Mouse (Mus musculus) layer of hippocampus, adult 8-10 months (tissue): ENCODE results near the gene Crybg3. TPM values are rescaled to one million over a fixed set of nuclear protein-coding genes. Genes with fewer than 3 reads are reported as not detected.

Experiments
- DNase-seq, 2 experiments: peaks; one replicate each; pipeline ENCODE4 v3.0.0; 2022; ENCODE audit warnings: low spot score in 2 of 2
- total RNA-seq, 4 experiments: library from RNA; stranded (reverse); gene quantifications; 2 replicates each; pipeline ENCODE4 v1.2.4; 2022

Crybg3 gene
- total RNA-seq, 4 experiments from 2014 or later: 4.2 to 6.6 (median 5.0) TPM

DNA sequence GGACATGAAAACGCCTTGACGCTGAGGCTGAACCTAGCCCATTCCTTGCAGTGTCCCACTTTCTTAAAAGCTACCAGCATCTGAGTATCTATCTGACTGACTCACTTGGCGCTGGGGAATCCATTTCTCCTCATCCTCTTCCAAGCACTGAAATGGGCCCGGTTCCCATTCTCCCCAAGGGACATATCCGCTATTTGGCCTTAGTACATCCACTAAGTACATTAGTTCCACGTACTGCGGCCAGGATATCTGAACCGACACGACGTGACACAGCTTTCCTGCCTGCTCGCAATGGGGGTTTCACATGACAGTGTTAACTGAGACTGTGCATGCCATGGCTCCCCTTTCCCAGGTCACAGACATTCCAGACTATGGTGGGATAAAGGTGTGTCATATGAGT is 66.4 kb downstream of the Crybg3 start:
- no peak for DNase-seq

DNA sequence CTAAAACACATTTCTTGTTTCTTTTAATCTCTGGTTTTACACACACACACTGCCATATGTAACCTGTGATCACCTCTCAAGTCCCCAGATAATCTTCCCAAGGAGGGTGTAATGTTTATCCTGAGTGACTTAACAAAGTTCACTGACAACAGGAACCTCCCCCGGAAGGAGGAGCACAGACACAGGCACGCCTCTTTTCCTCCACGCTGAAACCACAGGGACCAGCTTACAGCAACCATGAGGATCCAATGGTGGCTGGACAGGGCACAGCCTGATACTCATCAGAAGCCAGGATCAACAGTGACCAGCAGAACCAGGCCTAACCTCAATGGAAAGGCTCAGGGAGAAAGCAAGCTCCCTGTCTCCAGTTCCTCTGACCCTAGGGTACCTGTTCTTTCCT is 68.2 kb downstream of the Crybg3 start:
- DNase-seq: no peak

DNA sequence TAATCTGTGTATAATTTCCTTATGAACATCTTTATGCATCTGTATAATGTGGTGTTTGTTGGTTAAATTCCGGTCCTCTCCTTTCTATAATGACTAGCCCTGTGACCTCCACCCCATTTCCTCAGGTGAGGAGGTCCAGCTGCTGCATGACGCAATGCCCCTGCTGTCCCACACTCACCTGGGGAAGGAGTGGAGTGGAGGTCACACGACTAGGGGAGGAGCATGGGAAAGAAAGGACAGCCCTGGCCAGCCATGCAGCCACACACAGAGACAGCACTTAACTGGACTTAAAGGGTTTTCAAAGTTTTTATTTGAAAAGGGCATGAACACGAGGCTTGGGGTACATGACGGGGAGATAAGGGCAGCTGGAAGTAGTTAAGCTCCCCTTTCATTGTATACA is 69.5 kb downstream of the Crybg3 start:
- no peak for DNase-seq

DNA sequence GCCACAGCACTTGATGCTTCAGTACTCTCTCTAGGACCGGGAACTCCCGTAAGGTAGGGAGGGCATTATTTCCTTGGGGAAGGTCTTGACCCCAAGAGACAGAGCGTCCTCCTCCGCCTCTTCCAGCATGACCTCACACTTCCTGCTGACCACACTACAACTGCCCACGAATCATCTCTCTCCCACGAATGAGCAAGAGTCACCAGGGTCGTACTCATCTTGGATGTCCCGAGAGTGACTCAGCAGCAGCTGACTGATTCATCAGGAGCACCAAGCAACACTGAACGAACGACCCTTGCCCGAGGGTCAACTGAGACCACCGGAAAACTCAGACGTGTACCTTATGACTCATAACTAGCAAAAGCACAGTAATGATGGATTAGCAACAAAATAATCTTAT is 71.2 kb downstream of the Crybg3 start:
- no peak for DNase-seq

DNA sequence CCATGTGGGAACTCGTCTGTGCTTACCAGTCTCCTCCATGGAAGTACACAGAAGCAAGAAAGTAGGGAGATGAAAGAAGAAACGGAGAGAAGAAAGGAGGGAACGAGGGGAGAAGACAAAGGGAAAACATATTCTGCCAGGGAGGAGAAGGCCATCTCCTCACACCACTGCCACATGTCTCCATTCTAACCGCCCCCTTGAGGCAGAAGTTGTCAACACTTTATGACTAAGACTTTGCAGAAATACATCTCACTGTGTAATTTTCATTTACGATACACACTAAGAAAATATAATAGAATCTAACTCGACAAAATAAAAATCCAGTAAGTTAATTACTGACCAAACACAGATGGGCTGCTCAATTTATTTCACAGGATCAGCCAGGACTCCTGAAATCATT is 73.8 kb downstream of the Crybg3 start:
- no peak for DNase-seq

DNA sequence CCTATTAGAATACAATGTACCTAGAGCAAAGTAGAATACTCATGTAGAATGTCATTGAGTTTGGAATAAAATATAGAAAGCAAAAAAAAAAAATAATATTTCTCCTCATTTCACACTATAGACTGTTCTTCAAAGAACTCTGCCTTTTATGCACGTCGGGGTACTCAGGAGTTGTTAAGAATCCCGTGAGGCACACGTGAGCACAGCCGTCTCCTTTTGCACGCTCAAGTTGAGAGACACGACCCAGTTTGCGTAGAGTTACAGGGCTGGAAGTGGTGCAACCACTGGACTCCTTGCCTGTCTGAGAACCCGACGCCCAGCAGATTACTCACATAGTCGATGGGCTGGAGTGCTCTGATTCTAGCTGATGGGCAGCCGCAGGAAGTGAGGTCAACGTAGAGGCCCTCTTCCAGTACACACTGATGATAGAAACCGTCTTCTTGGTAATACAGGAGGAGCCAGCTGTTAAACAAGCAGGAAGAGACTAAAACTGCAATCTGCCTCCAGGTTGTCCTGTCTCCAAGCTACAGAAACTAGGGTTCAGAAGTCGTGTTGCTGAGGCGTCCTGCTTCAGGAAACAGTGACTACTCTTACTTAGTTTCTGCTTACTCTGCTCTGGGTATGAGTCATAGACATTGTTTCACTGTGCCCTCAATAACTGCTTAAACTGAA is 78.9 kb downstream of the Crybg3 start:
- DNase-seq: no peak

DNA sequence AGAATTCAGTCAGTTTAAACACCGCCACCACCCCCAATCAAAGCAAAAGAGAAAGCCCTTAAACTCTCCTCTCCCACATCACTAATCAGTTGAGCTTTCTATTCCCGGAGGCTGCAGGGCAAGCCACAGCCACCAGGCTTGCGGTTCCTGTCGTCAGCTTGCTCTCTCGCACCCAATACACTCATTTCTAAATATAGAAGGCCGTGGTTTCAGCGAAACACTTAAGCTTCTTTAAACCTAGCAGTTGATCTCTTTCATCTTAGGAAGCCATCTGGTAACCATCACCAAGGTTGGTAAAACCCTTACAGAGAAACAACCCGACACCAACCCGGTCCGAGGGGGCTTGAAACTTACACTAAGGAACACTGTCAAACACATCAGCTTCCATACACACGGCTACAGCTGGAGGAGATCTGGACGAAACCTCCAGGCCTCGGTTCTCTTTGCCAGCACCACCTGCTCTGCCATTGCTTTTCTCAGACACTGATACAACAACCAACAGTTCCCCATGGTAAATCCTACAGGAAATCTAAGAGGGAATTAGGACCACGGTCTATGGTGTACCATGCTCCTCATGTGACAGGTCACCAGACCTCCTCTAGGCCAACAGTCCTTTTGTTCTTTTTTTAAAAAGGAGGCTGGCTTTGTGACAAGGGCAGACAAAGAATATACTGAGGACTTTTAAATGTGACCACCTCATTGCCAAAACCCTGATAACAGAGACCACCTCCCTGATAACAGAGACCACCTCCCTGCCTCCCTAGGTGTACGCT is 83.1 kb downstream of the Crybg3 start:
- DNase-seq: no peak

DNA sequence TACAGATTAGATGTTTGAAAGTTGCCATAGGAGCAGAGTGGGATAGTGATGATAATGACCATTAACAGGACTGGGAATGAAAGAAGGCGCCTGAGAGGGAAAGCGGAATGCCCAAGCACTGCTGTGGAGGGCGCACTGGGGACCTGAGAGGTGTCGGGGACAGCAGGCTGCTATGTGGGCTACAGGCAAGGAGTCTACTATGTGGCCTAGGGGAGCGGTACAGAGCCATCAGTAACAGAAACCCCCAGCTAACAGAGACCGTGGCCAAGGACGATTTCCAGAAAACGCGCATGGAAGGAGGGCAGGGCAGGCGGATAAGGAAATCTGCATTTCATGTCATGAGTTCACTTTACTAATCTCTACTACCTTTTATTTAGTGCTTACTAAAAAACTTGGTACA is 83.8 kb downstream of the Crybg3 start:
- DNase-seq: no peak

DNA sequence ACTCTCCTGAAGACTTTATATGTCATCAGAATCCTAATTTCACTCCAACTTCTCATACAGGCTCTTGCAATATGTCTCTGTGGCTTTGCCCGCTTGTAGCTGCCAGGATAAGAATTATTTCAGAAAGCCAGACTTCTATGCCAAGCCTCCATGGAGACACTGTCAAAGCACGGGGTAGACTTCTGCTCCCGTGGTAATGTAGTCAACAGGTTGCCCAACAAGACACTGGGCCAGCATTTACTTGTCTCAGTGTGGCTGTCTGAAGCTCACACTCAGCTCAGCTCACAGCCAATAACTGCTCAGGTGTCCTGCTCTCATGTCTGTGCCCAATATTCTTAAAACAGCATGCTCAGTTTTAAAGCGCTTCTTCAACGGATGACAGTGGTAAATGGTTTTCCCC is 85.6 kb downstream of the Crybg3 start:
- DNase-seq: no peak

DNA sequence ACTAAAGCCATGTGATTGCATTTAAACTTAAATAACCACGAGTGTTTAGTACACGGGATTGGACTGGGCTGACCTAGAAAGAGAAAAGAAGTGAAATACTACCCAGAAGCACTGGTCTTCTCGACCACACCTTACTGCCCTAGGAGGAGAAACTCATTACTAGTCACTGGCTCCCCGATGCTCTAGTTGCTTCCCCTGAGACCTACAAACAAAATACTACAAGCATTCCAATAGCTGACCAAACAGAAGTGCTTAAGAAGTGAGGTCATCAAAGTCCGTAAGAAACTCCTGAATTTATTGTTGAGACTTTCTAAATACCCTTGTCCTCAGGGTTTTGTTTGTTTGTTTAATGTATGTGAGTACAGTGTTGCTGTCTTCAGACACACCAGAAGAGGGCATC is 90.9 kb downstream of the Crybg3 start:
- DNase-seq: no peak

DNA sequence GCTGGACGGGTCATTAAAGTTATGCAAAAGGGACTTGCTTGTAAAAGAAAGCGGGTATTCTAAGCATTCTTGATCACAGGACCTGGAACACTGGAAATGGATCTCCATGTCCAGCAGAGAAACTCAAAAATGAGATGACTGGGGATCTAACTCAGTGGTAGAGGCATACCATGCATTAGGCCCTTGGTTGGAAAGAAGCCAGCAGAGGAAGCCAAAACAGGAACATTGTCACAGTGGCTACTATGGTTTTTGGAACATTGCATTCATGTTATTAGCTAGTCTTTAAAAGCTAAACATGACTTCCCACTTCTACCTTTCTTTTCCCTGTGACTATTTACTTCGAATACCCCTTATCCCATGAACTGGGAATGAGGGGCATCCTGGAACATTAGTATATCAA is 101.6 kb downstream of the Crybg3 start:
- DNase-seq: no peak

DNA sequence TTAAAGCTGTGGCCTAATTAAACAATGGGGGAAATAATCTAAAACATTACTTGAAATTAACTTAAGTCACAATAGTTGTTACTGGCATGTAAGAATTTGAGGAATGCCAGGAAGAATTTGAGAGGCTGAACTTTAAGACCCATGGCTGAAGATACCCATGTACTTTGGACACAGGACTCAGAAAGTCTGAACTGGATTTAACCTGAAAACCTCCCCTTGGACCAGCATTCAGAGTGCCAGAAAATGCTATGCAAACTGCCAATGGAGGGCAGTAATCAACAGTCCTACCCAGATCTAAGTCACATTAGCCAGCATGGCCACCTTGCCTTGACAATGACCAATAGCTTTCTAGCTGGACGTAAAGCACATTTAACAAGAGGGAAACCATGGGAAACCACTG is 102.8 kb downstream of the Crybg3 start:
- DNase-seq: no peak

DNA sequence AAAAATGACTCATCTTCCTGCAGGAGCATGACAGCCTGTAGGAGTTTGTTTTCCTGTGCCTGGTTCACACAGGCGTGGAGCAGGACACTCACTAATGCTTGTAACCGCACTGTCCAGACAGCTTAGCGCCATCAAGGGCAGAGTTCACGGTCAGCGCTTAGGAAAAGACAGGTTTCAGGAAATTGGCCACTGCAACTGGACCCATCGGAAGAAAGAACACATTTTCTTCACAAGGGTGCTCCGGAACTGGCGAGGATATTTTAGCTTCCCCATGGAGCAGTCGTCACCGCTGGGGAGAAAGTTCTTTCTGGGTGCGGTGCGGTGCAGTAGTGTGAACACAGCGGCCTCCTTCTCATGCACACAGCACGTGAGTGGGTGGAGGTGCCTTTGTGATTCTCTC is 107.6 kb downstream of the Crybg3 start:
- DNase-seq: no peak

DNA sequence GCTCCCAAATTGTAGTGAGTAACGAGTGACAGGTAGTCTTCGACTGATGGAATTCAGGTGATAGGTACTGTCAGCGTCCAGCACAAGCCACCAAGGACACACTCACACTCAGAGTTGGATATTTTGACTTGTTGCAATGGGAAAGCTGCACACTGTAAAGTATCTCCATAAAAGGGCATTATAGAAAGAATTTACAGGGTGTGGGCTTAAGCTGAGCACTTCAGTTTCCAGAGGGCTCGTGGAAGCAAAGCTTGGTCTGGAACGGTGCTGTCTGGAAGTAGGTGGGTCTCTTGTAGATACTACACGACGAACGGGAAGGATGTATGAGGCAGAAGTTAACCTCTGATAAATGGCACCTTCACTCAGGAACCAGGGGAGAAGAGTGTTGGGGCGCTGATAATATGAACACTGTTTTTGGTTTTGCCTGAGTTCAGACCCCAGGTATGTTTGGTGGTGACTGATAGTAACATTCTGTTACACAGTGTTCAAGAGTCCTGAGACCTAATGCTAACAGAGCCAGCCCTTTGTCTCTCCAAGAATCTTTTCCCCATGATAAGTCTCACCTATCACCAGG is 112.7 kb downstream of the Crybg3 start:
- DNase-seq: no peak

DNA sequence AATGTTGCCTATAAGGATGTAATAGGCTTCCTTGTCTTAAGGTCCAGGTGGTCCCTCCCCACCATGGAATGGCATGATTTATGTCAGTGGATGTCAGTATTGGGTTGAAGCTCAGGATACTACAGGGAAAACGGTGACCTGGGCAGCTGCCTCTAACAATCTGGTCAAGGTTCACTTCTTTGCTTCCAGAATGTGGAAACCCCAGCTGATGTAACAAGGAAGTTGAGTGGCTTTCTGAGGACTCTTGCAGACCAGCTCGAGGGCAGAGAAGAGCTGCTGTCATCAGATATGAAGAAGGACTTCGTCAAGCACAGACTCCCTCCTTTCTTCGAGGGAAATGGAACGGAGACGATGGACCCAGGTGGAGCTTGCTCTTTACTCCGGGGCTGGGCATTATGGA is 113.5 kb downstream of the Crybg3 start:
- DNase-seq: no peak

DNA sequence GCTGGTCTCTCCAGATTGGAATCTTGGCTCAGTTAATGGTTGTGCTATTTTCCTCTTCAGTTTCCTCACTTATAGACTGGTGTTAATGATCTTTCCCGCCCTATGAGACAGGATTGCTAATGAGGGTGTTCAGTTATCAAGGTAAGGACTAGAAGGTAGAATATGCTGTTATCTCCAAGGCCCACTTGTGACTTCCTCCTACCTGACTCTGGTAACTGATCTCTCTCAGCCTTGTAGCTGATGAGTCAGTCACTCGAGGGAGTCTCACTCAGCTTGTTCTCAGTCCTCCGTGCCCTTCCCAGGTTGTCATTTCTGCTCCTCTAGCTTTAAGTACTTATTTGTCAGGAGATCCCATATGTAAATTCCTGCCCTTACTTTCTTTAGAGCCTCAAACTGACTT is 122.8 kb downstream of the Crybg3 start:
- DNase-seq: no peak

DNA sequence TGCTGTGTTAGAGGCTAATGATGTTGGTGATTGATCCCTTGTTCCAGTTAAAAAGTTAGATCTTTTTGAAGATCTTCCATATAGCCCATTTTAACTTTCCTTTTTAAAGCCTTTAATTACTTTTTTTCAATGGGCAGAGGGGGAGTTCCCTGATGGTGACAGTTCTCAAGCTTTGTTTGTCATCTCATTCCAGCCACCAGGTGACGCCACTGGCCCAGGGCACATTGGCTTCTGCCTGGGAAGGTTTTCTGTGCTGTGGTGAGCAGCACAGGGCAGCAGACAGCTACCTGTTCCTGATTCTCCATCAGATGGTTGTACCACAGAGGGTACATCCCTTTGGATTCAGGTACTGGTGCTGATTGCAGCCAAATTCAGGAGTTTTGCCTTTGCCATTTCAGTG is 126.0 kb downstream of the Crybg3 start:
- DNase-seq: peak; percentile 5 to 34

DNA sequence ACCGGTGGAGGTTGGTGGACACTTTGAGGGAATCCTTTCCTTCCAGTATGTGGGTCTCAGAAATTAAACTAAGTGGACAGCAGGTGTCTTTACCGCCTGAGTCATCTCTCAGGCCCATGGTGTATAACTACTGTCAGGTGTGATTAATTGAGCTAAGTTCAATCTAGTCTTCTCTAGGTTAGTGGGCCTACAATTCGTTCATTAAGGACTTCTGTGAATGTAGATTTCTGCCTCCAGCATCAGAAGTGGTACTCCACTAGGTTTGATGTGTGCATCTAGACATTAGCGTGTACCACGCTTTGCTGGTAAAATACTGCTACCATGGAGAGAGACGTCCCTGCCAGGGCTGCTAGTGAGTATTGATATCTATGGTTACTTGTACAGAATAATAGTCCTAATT is 128.2 kb downstream of the Crybg3 start:
- DNase-seq: no peak

DNA sequence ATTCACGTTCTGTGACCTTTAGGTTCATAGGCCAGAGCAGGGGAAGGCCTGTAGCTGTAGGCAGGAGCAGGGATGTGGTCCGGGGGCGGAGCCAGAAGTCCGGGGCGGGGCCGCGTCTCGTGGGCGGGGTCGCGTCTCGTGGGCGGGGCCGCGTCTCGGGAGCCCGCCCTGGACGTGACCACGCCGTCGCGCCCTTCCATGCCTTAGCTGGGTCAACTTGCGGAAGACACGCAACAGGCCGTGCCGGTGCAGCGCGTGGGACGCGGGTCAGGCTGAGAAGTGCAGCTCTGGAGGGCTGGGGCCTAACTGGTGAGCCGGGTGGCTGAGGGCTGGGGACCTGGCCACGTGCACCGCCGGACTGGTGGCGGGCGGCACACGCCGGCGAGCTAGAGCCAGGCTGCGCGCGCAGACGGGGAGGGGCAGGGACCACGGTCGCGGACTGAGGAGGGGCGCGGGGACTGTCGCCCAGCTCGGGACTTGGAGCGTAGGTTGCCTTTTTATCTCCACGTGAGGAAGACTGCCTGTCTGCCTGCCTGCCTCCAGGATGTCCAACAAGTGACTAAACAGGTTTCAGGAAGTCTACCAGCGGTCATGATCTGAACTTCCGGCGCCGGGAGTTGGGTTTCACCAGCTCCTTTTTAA is 129.0 kb downstream of the Crybg3 start, which contains the start of gene Riox2:
TSS of gene Riox2 (plus strand) at position 139 of the 642 bp plus-strand sequence.
- peak; percentile 45 to 66 for DNase-seq

DNA sequence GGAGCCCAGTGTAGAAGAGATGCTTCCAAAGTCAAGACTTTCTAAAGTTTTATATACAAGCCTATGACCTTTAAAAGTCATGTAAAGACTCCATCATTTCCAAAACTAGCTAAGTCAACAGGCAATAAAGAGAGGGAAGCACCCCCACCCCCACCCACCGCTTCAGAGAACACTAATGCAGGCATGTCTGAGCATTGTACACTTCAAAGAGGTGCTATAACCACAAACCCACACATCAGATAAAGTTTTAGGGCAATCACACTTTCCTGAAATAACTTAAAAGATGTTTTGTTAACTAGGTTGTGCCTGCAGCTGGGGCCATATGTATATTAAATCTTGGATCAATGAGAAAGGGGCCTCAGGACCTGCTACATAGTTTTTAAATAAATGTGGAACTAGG is 130.9 kb downstream of the Crybg3 start:
- no peak for DNase-seq

DNA sequence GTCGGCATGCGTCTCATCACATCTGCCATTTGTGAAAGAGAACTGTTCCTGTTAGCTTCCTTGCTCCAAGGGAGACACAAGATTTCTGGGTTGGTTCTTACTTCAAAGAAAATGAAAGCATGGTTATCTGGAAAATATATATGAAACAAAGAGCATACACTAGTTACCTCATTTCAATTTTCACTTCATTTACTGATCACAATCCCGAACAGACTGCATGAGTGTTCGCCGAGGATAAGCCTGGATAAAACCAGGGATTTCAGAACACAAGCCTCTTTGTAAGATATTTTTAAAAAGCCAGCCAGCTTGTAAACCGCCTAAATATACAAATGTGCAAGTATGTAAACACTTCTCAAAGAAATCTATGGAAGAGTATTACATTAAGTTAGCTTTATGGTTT is 136.8 kb downstream of the Crybg3 start:
- no peak for DNase-seq

DNA sequence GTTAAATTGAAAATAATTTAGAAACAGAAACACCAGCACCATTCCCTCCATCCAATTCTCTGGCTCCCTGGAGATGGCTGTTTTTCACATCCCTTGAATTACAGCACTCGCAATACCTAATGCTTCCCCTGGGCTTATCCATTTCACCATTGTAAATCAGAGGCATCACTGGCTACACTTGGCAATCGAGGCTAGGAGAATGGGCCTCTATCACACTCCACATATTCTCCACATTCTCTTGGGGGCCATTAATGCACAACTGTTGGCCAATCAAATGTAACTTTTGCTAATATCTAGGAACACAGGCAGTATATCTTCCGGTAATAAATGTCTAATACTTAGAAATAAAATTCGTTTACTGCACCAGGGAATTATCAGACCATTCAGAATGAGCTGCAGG is 137.2 kb downstream of the Crybg3 start:
- no peak for DNase-seq
